Mouse (Mus musculus) cerebellum, adult 11-12 months (tissue): ENCODE measurements around the gene 5730507C01Rik.
"Not testable (repeated sequence)": the region's sequence is repeated elsewhere in the genome, so short reads cannot be mapped to it uniquely, and the experiment has no call there.

Experiments used
- DNase-seq: peaks from one replicate; pipeline ENCODE4 v3.0.0; 2022

The 5730507C01Rik gene

DNA sequence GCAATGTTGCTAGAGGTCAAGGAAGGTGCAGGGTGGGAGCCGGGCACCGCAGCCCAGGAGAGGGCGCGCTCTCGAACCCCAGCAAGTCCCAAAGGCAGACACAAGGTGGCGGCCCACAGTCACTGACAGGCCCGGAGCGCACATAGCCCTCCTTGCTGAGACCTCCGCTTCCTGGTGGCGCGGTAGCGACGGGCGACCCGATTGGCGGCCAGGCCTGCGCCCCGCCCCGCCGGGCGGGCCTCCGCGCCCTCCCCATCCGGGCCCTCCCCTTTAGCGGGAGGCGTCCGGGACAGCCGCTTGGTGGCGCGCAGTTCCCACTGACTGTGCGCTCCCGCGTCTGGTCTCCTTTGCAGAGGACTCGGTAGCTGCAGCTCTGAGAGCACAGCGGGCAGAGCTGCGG lies at the start of gene 5730507C01Rik:
Gene 5730507C01Rik (plus strand): TSS at position 340 of the 400 bp plus-strand sequence.
- DNase-seq, result no peak

DNA sequence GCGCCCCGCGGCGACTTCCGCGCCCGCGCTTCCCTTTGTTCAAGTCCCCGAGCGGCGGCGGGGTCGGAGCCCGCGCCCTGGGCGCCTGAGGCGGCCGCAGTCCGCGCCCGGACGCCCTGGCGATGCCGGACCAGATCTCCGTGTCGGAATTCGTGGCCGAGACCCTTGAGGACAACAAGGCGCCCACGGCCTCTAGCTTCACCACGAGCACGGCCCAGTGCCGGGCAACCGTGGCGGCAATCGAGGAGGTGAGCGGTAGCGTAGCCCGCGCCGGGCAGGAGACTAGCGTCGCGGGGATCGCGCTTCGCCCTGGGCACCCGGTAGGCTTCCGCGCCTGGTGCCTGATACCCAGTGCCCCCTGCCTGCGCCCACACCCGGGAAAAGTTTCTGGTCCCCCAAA lies 306 bp downstream of the 5730507C01Rik start:
- not testable (repeated sequence) for DNase-seq

DNA sequence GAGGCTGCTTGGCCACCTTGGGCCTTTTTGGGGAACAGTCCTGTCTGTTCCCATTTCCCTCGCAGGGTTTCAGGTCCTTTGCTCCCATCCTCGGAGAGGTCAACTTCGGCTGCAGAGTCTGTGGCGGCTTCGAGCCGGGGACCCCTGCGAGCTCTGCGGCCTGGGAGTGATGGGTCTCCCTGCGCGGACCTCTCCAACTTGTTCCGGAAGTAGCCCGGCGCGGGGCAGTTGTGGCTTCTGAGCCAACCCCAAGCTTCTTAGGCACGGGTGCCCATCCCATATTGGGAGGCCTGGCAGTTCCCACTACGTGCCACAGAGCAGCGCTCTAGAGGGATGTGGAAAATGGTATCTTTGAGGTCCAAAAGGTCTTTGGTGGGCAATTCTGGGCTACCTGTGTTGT lies 767 bp downstream of the 5730507C01Rik start:
- DNase-seq, result not testable (repeated sequence)
